ENCODE assay signal across 25 mouse cellular contexts in the genomic region with DNA sequence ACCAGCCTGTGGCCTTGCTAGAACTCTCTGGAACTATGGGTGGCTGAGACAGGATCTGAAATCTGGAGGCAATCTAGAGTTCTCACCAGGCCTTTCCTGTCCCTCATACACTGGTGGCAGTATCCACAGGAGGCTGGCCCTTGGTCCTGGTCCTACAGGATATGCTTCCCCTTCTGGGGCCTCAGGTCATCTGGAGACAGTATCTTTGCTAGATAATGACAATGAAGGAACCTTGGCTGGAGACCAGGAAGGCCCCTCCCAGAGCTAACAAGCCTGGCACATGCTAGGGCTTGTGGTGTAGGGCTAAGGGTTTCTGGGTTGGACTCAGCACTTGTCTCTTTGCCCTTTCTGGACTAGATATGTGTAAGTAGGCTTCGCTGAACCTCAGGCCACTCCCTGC. TPM values are rescaled to one million over a fixed set of nuclear protein-coding genes. Genes with fewer than 3 reads are reported as not detected.
"Had no signal": no experiment of that assay in that cellular context is flagged by ENCODE, and none has a peak within 500 bp of the region (broad histone marks: within the 10 kb centered on the region; RNA-seq: fewer than 3 reads in every experiment).

No protein-coding gene starts in this region.

- ATAC-seq: liver, postnatal 0 days; midbrain, embryonic 13.5 days; midbrain, embryonic 15.5 days had no signal

- H3K27ac ChIP-seq: liver, embryonic 15.5 days; macrophage; midbrain, embryonic 13.5 days; midbrain, embryonic 15.5 days; neural tube, embryonic 12.5 days; stomach, embryonic 15.5 days; stomach, postnatal 0 days had no signal

- H3K36me3 ChIP-seq: liver, embryonic 15.5 days; midbrain, embryonic 13.5 days; midbrain, embryonic 15.5 days; neural tube, embryonic 12.5 days; stomach, embryonic 15.5 days had no signal

- H3K9me3 ChIP-seq: liver, embryonic 15.5 days; megakaryocyte, embryonic 14.5 days; midbrain, embryonic 13.5 days; midbrain, embryonic 15.5 days; neural tube, embryonic 12.5 days; stomach, embryonic 15.5 days had no signal

- DNase-seq: liver, postnatal 0 days; lung, embryonic 14.5 days; lung, postnatal 14 days; lung, postnatal 36 days; right cerebral cortex, postnatal 14 days; thymus, adult 2 months; thymus, postnatal 25 days; thymus, postnatal 4 days had no signal

- H3K4me1 ChIP-seq: liver, embryonic 15.5 days; megakaryocyte, embryonic 14.5 days had no signal

- H3K4me3 ChIP-seq: liver, embryonic 15.5 days; megakaryocyte, embryonic 14.5 days; midbrain, embryonic 13.5 days; midbrain, embryonic 15.5 days; neural tube, embryonic 12.5 days; stomach, embryonic 15.5 days had no signal

- H3K9ac ChIP-seq: liver, embryonic 15.5 days; liver, postnatal 0 days; lung, embryonic 14.5 days; midbrain, embryonic 13.5 days; midbrain, embryonic 15.5 days; neural tube, embryonic 12.5 days; stomach, embryonic 15.5 days had no signal

RNA-seq across cellular contexts. Expression of a gene that starts 35.2 kb away (rescaled TPM):
- total RNA-seq: megakaryocyte progenitor cell, adult 5-6 weeks; midbrain, postnatal 0 days; monocyte, adult 5-6 weeks; neutrophil, adult 5-6 weeks had no signal
- polyA plus RNA-seq: lung, embryonic 14.5 days; lung, embryonic 16.5 days; macrophage; midbrain, embryonic 11.5 days; midbrain, embryonic 13.5 days; midbrain, embryonic 15.5 days; neural tube, embryonic 14.5 days; spleen, adult 2 months; urinary bladder, adult 2 months had no signal

RNA-seq across cellular contexts. Expression of a gene that starts 40.9 kb away (rescaled TPM):
- total RNA-seq: midbrain, postnatal 0 days; monocyte, adult 5-6 weeks; neutrophil, adult 5-6 weeks had no signal
- polyA plus RNA-seq: liver, embryonic 15.5 days; liver, postnatal 0 days; macrophage; spleen, adult 2 months; urinary bladder, adult 2 months had no signal
